Mouse (Mus musculus) neural tube, embryonic 14.5 days (tissue): ENCODE data around the gene Rapgef1. TPM values are rescaled to one million over a fixed set of nuclear protein-coding genes. Genes with fewer than 3 reads are reported as not detected.

Source experiments
- ATAC-seq: fragments of 200-750 bp; cut with Nextera tagmentation; 2 replicates; pipeline ENCODE4 v1.8.0; 2017; ENCODE audit warnings: low read depth, mild to moderate bottlenecking, moderate TSS enrichment, moderate library complexity
- H3K27ac ChIP-seq: fragments of 300-500 bp; sonication (generic); 2 replicates; pipeline ENCODE4 v1.5.1; 2014; ENCODE audit warnings: low read depth, mild to moderate bottlenecking, control low read depth, low read length, moderate library complexity, mixed read lengths
- H3K27me3 ChIP-seq: fragments of 300-500 bp; sonication (generic); 2 replicates; pipeline ENCODE4 v1.6.1; 2014; ENCODE audit warnings: low read length; ENCODE audit not compliant: control insufficient read depth, insufficient read depth
- H3K36me3 ChIP-seq: fragments of 300-500 bp; sonication (generic); 2 replicates; pipeline ENCODE4 v1.6.1; 2014; ENCODE audit warnings: low read length, mixed read lengths; ENCODE audit not compliant: control insufficient read depth, insufficient read depth
- H3K4me1 ChIP-seq: fragments of 300-500 bp; sonication (generic); 2 replicates; pipeline ENCODE4 v1.6.1; 2014; ENCODE audit warnings: low read length; ENCODE audit not compliant: control insufficient read depth, insufficient read depth
- H3K4me2 ChIP-seq: fragments of 300-500 bp; sonication (generic); 2 replicates; pipeline ENCODE4 v1.6.1; 2014; ENCODE audit warnings: mild to moderate bottlenecking, low read depth, low read length, control low read depth
- H3K4me3 ChIP-seq: fragments of 300-500 bp; sonication (generic); 2 replicates; pipeline ENCODE4 v1.5.1; 2014; ENCODE audit warnings: low read depth, low read length, control low read depth, mixed read lengths
- H3K9ac ChIP-seq: fragments of 300-500 bp; sonication (generic); replicated peaks from 2 replicates; pipeline ENCODE4 v1.6.1; 2014; ENCODE audit warnings: low read depth, mild to moderate bottlenecking, control low read depth, low read length, mixed read lengths
- H3K9me3 ChIP-seq: fragments of 300-500 bp; sonication (generic); 2 replicates; pipeline ENCODE4 v1.6.1; 2016; ENCODE audit warnings: low read length; ENCODE audit not compliant: control insufficient read depth
- WGBS: fragments of 180-500 bp; shearing (Covaris S2); extraction: QIAGEN DNeasy Blood & Tissue Kit; methylation state at CpG from one replicate; pipeline ENCODE4 v1.1.7; 2014; 5-methylcytosine and 5-hydroxymethylcytosine counted together
- polyA plus RNA-seq: library from polyadenylated mRNA; unstranded; fragments of >200 nt; fragmentation: Nextera tagmentation; extraction: Ambion mirVana; gene quantifications from 2 replicates; pipeline ENCODE4 v1.2.1, GENCODE M21; 2014

The Rapgef1 gene
- polyA plus RNA-seq, 1 experiment from 2014 or later, result 18.9 TPM

GRCm38 (mm10) chr2:29621163-29621562 lies 1.6 kb downstream of the Rapgef1 start:
- H3K9me3 ChIP-seq, result no peaks in the 10 kb centered on the region
- H3K27me3 ChIP-seq, result no peaks in the 10 kb centered on the region
- ATAC-seq, result no peak
- peak overlapping the region; percentile 89 for H3K4me2 ChIP-seq
- no peak overlapping the region for H3K27ac ChIP-seq
- peaks cover 12% of the 10 kb centered on the region for H3K4me1 ChIP-seq
- H3K4me3 ChIP-seq, result peak overlapping the region; percentile 74
- H3K9ac ChIP-seq, result 0 out of 2 replicates have a peak overlapping the region, but pooled peaks have one; percentile 93
- WGBS, result 70% methylated on average over 10 of the region's 10 CpGs
- no peaks in the 10 kb centered on the region for H3K36me3 ChIP-seq

GRCm38 (mm10) chr2:29621636-29622035 lies 2.1 kb downstream of the Rapgef1 start:
- no peaks in the 10 kb centered on the region for H3K9me3 ChIP-seq
- peaks cover 12% of the 10 kb centered on the region for H3K4me1 ChIP-seq
- H3K9ac ChIP-seq, result no peak overlapping the region
- H3K27me3 ChIP-seq, result no peaks in the 10 kb centered on the region
- no peak overlapping the region for H3K4me3 ChIP-seq
- no peak overlapping the region for H3K27ac ChIP-seq
- H3K36me3 ChIP-seq, result no peaks in the 10 kb centered on the region
- ATAC-seq, result no peak
- 93% methylated on average over 3 of the region's 3 CpGs for WGBS
- peak overlapping the region; percentile 6; the same call in 1 of the 2 replicates for H3K4me2 ChIP-seq

GRCm38 (mm10) chr2:29622126-29623005 lies 2.8 kb downstream of the Rapgef1 start:
- H3K9ac ChIP-seq, result no peak overlapping the region
- peaks cover 12% of the 10 kb centered on the region for H3K4me1 ChIP-seq
- no peaks in the 10 kb centered on the region for H3K27me3 ChIP-seq
- no peak for ATAC-seq
- no peaks in the 10 kb centered on the region for H3K36me3 ChIP-seq
- 92% methylated on average over 10 of the region's 10 CpGs for WGBS
- H3K4me2 ChIP-seq, result no peak overlapping the region
- no peak overlapping the region for H3K4me3 ChIP-seq
- no peak overlapping the region for H3K27ac ChIP-seq
- H3K9me3 ChIP-seq, result no peaks in the 10 kb centered on the region

GRCm38 (mm10) chr2:29623247-29624090 lies 3.9 kb downstream of the Rapgef1 start:
- Histone ChIP-seq H3K27me3 (no peaks in the 10 kb centered on the region), H3K4me2 (no peak overlapping the region), H3K9ac (no peak overlapping the region), H3K4me3 (no peak overlapping the region), H3K4me1 (peaks cover 12% of the 10 kb centered on the region), H3K9me3 (no peaks in the 10 kb centered on the region), H3K36me3 (no peaks in the 10 kb centered on the region), H3K27ac (no peak overlapping the region)
- WGBS, result 81% methylated on average over 9 of the region's 9 CpGs
- ATAC-seq, result no peak

- no peak overlapping the region for H3K9ac ChIP-seq
- H3K27ac ChIP-seq, result no peak overlapping the region
- no peak overlapping the region for H3K4me2 ChIP-seq
- no peak overlapping the region for H3K4me3 ChIP-seq
- H3K4me1 ChIP-seq, result peaks cover 12% of the 10 kb centered on the region
- no peaks in the 10 kb centered on the region for H3K27me3 ChIP-seq
- no peaks in the 10 kb centered on the region for H3K36me3 ChIP-seq
- ATAC-seq, result no peak
- no peaks in the 10 kb centered on the region for H3K9me3 ChIP-seq
- 85% methylated on average over 4 of the region's 4 CpGs for WGBS
Measured at GRCm38 (mm10) chr2:29624091-29624608, 4.6 kb downstream of the Rapgef1 start.

GRCm38 (mm10) chr2:29624739-29625138 lies 5.2 kb downstream of the Rapgef1 start:
- H3K4me1 ChIP-seq, result peaks cover 12% of the 10 kb centered on the region
- WGBS, result 80% methylated on average over 5 of the region's 5 CpGs
- H3K36me3 ChIP-seq, result no peaks in the 10 kb centered on the region
- no peak overlapping the region for H3K4me3 ChIP-seq
- H3K9ac ChIP-seq, result no peak overlapping the region
- no peak overlapping the region for H3K4me2 ChIP-seq
- no peaks in the 10 kb centered on the region for H3K9me3 ChIP-seq
- ATAC-seq, result no peak
- H3K27ac ChIP-seq, result no peak overlapping the region
- no peaks in the 10 kb centered on the region for H3K27me3 ChIP-seq

- no peak for ATAC-seq
- H3K4me2 ChIP-seq, result no peak overlapping the region
Measured at GRCm38 (mm10) chr2:29625573-29626200, 6.2 kb downstream of the Rapgef1 start.

GRCm38 (mm10) chr2:29627337-29627736 lies 7.8 kb downstream of the Rapgef1 start:
- no peak overlapping the region for H3K4me3 ChIP-seq
- WGBS, result 73% methylated on average over 3 of the region's 3 CpGs
- H3K36me3 ChIP-seq, result 0 out of 2 replicates have a peak, but pooled peaks cover 3% of the 10 kb centered on the region
- H3K27ac ChIP-seq, result no peak overlapping the region
- H3K27me3 ChIP-seq, result no peaks in the 10 kb centered on the region
- no peak overlapping the region for H3K9ac ChIP-seq
- no peaks in the 10 kb centered on the region for H3K9me3 ChIP-seq
- H3K4me2 ChIP-seq, result no peak overlapping the region
- no peaks in the 10 kb centered on the region for H3K4me1 ChIP-seq
- ATAC-seq, result no peak

More at GRCm38 (mm10) chr2:29625573-29626200, 6.2 kb downstream of the Rapgef1 start:
- peaks cover 11% of the 10 kb centered on the region for H3K4me1 ChIP-seq
- no peaks in the 10 kb centered on the region for H3K9me3 ChIP-seq
- H3K9ac ChIP-seq, result no peak overlapping the region
- H3K27me3 ChIP-seq, result no peaks in the 10 kb centered on the region
- 0 out of 2 replicates have a peak, but pooled peaks cover 2% of the 10 kb centered on the region for H3K36me3 ChIP-seq
- 97% methylated on average over 8 of the region's 8 CpGs for WGBS
- no peak overlapping the region for H3K4me3 ChIP-seq
- no peak overlapping the region for H3K27ac ChIP-seq
